Mouse (Mus musculus): ENCODE measurements at regions not wholly inside any gene's neighbourhood (a gene's known extent, or its start where the extent isn't known, plus 50 kb on each side); places are given as distances from the start of the nearest gene placed in this dataset.
"Not testable (repeated sequence)": the region's sequence is repeated elsewhere in the genome, so short reads cannot be mapped to it uniquely, and the experiment has no call there.

DNA sequence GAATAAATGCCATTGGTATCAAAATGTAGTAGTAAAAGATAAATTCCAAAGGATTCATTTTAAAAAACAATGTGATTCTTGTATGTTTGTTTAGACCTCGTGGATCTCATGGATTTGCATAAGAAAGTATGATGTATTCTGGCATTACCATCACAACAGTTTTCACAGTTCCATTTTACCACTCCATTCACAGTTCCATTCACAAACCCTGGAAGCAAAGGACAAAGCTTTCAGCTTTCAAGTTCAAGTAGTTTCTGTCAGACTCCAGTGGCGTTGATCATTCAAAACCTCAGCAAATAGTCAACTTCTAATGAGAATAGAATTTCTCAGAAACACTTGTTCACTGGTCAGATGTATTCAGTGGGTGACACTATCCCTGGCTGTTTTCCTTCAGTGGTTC, 1157.9 kb upstream of the Cntn5 start:
- Histone ChIP-seq H3K27ac (no peak overlapping the region), H3K9me3 (no peaks in the 10 kb centered on the region), H3K4me3 (no peak overlapping the region), H3K9ac (no peak overlapping the region), H3K27me3 (no peaks in the 10 kb centered on the region), H3K4me2 (no peak overlapping the region), H3K4me1 (no peaks in the 10 kb centered on the region), H3K36me3 (no peaks in the 10 kb centered on the region)
- ATAC-seq (ENCODE audit: borderline replicate concordance, extremely low read depth, low FRiP score, low TSS enrichment): no peak
- 44% methylated on average over 2 of the region's 2 CpGs for WGBS

DNA sequence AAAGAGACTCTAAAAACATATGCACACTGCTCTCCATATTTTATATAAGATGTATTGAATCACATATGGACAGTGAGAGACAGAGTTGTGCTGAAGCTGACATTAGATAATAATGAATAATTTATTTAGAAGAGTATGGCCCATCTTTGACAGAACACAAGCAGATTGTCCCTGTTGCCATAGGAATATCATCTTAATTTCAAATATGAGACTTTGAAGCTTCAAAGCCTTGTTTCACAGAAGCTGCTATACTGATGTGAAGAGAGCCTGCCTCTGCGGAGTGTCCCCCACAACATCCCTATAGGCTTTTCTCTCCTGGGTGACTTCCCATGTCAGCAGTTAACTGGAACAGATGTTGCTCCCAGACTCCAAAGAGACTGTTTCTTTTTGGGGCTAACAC, 1147.9 kb upstream of the Cntn5 start:
- H3K9me3 ChIP-seq: no peaks in the 10 kb centered on the region
- H3K27me3 ChIP-seq: no peaks in the 10 kb centered on the region
- H3K4me2 ChIP-seq: no peak overlapping the region
- ATAC-seq (ENCODE audit: borderline replicate concordance, extremely low read depth, low FRiP score, low TSS enrichment): no peak
- 90% methylated on average over 1 of the region's 1 CpGs for WGBS
- no peak overlapping the region for H3K4me3 ChIP-seq
- H3K4me1 ChIP-seq: no peaks in the 10 kb centered on the region
- no peak overlapping the region for H3K9ac ChIP-seq
- no peaks in the 10 kb centered on the region for H3K36me3 ChIP-seq
- H3K27ac ChIP-seq: no peak overlapping the region

GRCm38 (mm10) chr9:12015978-12016377, 1111.4 kb upstream of the Cntn5 start:
- Histone ChIP-seq H3K4me2 (no peak overlapping the region), H3K9ac (no peak overlapping the region), H3K4me1 (no peaks in the 10 kb centered on the region), H3K9me3 (no peaks in the 10 kb centered on the region), H3K27me3 (no peaks in the 10 kb centered on the region), H3K27ac (no peak overlapping the region), H3K4me3 (no peak overlapping the region), H3K36me3 (no peaks in the 10 kb centered on the region)
- no peak for ATAC-seq (ENCODE audit: borderline replicate concordance, extremely low read depth, low FRiP score, low TSS enrichment)
- 67% methylated on average over 1 of the region's 1 CpGs for WGBS

DNA sequence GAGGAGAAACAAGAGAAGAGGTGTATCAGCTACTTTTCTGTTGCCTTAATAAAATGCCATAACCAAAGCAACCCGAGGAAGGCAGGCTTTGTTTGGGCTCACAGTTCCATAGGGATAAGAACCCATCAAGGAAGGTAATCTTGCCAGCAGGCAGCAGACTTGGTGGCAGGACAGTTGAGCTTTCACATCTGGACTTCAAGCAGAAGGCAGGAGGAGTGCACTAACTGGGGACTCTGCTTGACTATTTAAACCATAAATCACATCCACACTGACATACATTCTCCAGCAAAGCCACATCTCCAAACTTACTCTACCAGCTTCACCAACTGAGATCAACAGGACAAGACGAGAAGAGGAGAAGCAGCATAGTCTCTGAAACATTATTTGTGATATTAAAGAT, 1094.0 kb upstream of the Cntn5 start:
- Histone ChIP-seq H3K4me3 (no peak overlapping the region), H3K9me3 (no peaks in the 10 kb centered on the region), H3K9ac (no peak overlapping the region), H3K27me3 (no peaks in the 10 kb centered on the region), H3K27ac (no peak overlapping the region), H3K36me3 (no peaks in the 10 kb centered on the region), H3K4me1 (no peaks in the 10 kb centered on the region), H3K4me2 (no peak overlapping the region)
- ATAC-seq (ENCODE audit: borderline replicate concordance, extremely low read depth, low FRiP score, low TSS enrichment): no peak
- WGBS: 28% methylated on average over 2 of the region's 2 CpGs

GRCm38 (mm10) chr9:11982102-11982882, 1077.7 kb upstream of the Cntn5 start:
- 50% methylated on average over 2 of the region's 2 CpGs for WGBS
- Histone ChIP-seq H3K9ac (no peak overlapping the region), H3K9me3 (no peaks in the 10 kb centered on the region), H3K4me1 (no peaks in the 10 kb centered on the region), H3K36me3 (no peaks in the 10 kb centered on the region), H3K4me3 (no peak overlapping the region), H3K27ac (no peak overlapping the region), H3K27me3 (no peaks in the 10 kb centered on the region), H3K4me2 (no peak overlapping the region)
- ATAC-seq (ENCODE audit: borderline replicate concordance, extremely low read depth, low FRiP score, low TSS enrichment): no peak

GRCm38 (mm10) chr9:11940691-11941480, 1036.3 kb upstream of the Cntn5 start:
- H3K9me3 ChIP-seq; H3K27me3 ChIP-seq; H3K27ac ChIP-seq; H3K9ac ChIP-seq; H3K36me3 ChIP-seq; H3K4me1 ChIP-seq; H3K4me3 ChIP-seq; H3K4me2 ChIP-seq; ATAC-seq (ENCODE audit: borderline replicate concordance, extremely low read depth, low FRiP score, low TSS enrichment): not testable (repeated sequence)
- 65% methylated on average over 7 of the region's 7 CpGs for WGBS

DNA sequence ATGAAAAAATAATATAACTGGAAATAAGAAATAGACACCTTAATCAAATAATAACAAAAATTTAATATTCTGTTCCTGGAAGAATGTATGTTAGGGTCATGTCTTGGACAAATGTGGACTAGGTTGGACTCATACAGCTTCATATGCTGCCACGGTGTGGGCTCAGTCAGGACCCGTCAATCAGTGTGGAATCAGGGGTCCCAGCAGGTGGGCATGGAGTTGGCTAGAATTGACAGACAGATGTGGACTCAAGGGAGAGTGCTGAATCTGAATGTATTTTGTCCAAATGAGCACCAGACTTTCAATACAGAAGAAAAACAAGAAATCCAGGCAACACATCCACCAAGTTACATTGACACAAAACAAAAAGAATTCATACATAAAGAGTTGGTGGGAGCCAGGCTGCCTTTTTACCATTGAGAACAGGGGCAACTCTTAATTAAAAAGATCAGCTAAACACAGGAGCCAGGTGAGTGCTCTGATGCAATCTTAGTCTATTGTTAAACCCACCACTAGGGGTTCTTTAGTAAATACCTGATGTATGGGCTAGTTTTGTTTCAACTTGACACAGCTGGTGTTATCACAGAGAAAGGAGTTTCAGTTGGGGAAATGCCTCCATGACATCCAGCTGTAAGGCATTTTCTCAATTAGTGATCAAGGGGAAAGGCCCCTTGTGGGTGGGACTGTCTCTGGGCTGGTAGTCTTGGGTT, 1035.4 kb upstream of the Cntn5 start:
- WGBS: 80% methylated on average over 2 of the region's 2 CpGs
- Histone ChIP-seq H3K4me3 (no peak overlapping the region), H3K27ac (no peak overlapping the region), H3K27me3 (no peaks in the 10 kb centered on the region), H3K9me3 (no peaks in the 10 kb centered on the region), H3K9ac (no peak overlapping the region), H3K4me2 (no peak overlapping the region), H3K36me3 (no peaks in the 10 kb centered on the region), H3K4me1 (no peaks in the 10 kb centered on the region)
- no peak for ATAC-seq (ENCODE audit: borderline replicate concordance, extremely low read depth, low FRiP score, low TSS enrichment)

- Histone ChIP-seq H3K9ac (no peak overlapping the region), H3K4me3 (no peak overlapping the region), H3K27me3 (no peaks in the 10 kb centered on the region), H3K27ac (no peak overlapping the region), H3K4me1 (no peaks in the 10 kb centered on the region), H3K4me2 (no peak overlapping the region), H3K9me3 (no peaks in the 10 kb centered on the region), H3K36me3 (no peaks in the 10 kb centered on the region)
- no peak for ATAC-seq (ENCODE audit: borderline replicate concordance, extremely low read depth, low FRiP score, low TSS enrichment)
- WGBS: 53% methylated on average over 4 of the region's 4 CpGs
Observed at GRCm38 (mm10) chr9:11925501-11925900, 1020.9 kb upstream of the Cntn5 start.

DNA sequence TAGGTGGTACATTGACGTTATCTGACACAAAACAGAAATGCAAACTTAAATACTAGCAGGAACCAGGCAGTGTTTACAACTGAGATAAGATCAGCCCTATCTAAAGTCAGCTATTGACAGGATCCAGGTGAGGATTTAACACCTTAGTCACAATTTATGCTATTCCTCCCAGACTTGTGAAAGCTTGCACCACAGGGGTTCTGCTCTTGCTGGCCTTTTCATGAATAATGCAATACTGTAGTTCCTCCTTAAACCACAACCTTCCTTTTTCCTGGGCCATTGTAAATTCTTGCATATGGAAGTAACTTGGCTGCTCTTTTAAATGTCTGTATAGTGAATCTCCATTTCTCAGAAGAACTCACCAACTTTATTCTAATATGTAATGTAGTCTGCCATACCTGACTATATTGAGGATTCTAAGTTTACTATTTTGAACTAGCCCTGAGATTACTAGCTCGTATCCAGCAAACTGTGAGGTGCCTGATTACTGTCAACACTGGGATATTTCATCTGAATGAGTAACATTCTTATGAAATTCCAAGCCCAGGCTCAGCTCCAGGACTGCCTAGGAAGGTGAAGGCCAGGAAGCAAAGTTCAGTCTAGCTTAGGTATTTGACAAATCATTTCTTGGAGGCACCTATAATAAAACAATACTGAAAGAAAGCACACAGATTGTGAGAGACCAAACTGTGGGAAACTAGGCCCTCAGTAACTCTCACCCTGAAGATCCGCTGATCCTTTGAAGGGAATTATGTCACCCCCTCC, 1019.2 kb upstream of the Cntn5 start:
- H3K27me3 ChIP-seq; H3K9ac ChIP-seq; H3K4me1 ChIP-seq; H3K4me2 ChIP-seq; H3K4me3 ChIP-seq; H3K9me3 ChIP-seq; H3K27ac ChIP-seq; H3K36me3 ChIP-seq; ATAC-seq (ENCODE audit: borderline replicate concordance, extremely low read depth, low FRiP score, low TSS enrichment): not testable (repeated sequence)
- WGBS: 78% methylated on average over 3 of the region's 3 CpGs

DNA sequence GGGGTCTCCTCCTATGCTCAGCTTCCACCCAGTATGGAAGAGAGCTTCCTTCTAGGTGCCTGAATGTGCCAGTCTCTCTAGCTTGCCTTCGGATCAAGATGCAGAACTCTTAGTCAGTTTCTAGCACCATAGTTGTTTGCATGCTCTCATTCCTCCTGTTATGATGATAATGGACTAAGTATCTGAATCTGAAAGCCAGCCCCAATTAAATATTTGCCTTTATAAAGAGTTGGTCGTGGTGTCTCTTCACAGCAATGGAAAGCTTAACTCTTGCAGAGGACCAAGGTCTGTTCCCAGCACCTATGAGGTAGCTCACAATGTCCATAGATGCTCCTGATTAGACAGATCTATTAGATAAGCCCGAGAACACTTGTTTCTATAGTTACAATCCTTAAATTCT, 1015.7 kb upstream of the Cntn5 start:
- no peaks in the 10 kb centered on the region for H3K36me3 ChIP-seq
- 48% methylated on average over 3 of the region's 3 CpGs for WGBS
- H3K4me2 ChIP-seq: no peak overlapping the region
- no peak overlapping the region for H3K9ac ChIP-seq
- no peak overlapping the region for H3K4me3 ChIP-seq
- H3K27me3 ChIP-seq: no peaks in the 10 kb centered on the region
- H3K9me3 ChIP-seq: no peaks in the 10 kb centered on the region
- H3K4me1 ChIP-seq: no peaks in the 10 kb centered on the region
- no peak for ATAC-seq (ENCODE audit: borderline replicate concordance, extremely low read depth, low FRiP score, low TSS enrichment)
- no peak overlapping the region for H3K27ac ChIP-seq

GRCm38 (mm10) chr9:11898232-11898631, 993.7 kb upstream of the Cntn5 start:
- no peaks in the 10 kb centered on the region for H3K36me3 ChIP-seq
- H3K4me2 ChIP-seq: no peak overlapping the region
- ATAC-seq (ENCODE audit: borderline replicate concordance, extremely low read depth, low FRiP score, low TSS enrichment): no peak
- no peaks in the 10 kb centered on the region for H3K4me1 ChIP-seq
- H3K4me3 ChIP-seq: no peak overlapping the region
- no peaks in the 10 kb centered on the region for H3K27me3 ChIP-seq
- no peaks in the 10 kb centered on the region for H3K9me3 ChIP-seq
- no peak overlapping the region for H3K9ac ChIP-seq
- H3K27ac ChIP-seq: no peak overlapping the region
- 74% methylated on average over 1 of the region's 1 CpGs for WGBS

Measured in lung, embryonic 15.5 days (tissue).